29 mouse cellular contexts compared by ENCODE assay signal in the genomic region with DNA sequence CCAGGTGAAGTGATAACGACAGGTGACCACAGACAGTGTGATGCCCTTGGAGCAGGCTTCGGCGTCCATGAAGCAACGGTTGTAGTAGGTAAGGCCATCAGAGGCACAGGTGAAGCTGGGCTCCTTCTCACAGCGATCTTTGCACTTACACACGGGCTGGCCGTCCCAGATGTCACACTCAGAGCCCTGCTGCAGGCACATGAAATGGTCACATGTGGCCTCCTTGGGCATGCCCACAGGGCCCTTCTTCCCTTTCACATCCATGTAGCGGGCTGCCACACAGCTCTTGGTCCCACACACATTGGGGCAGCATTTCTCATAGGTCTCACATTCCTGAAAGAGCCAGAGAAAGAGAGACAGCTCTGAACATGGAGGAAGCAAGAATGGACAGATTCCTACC. TPM values are rescaled to one million over a fixed set of nuclear protein-coding genes. Genes with fewer than 3 reads are reported as not detected.
"Had no signal": no experiment of that assay in that cellular context is flagged by ENCODE, and none has a peak within 500 bp of the region (broad histone marks: within the 10 kb centered on the region; RNA-seq: fewer than 3 reads in every experiment).

No protein-coding gene starts in this region.

- H3K9me3 ChIP-seq: heart, embryonic 10.5 days; heart, embryonic 12.5 days; hindbrain, embryonic 10.5 days; hindbrain, embryonic 13.5 days; intestine, embryonic 15.5 days; limb, embryonic 10.5 days; limb, embryonic 12.5 days; liver, embryonic 13.5 days; liver, embryonic 15.5 days had no signal

- H3K27me3 ChIP-seq: intestine, embryonic 15.5 days; limb, embryonic 12.5 days had no signal

- H3K4me2 ChIP-seq: heart, embryonic 12.5 days; hindbrain, embryonic 13.5 days; intestine, embryonic 15.5 days; limb, embryonic 12.5 days; liver, embryonic 11.5 days; liver, embryonic 13.5 days; liver, embryonic 15.5 days had no signal

- H3K36me3 ChIP-seq: heart, embryonic 10.5 days; heart, embryonic 12.5 days; hindbrain, embryonic 10.5 days; hindbrain, embryonic 13.5 days; intestine, embryonic 15.5 days; liver, embryonic 13.5 days; liver, embryonic 15.5 days had no signal

- H3K27ac ChIP-seq: gastrocnemius, adult 2 months; heart, adult 2 months; heart, embryonic 10.5 days; hindbrain, embryonic 10.5 days; hindbrain, embryonic 13.5 days; intestine, embryonic 15.5 days; left cerebral cortex, adult 2 months; liver, embryonic 13.5 days; liver, embryonic 15.5 days had no signal

- H3K9ac ChIP-seq: heart, embryonic 12.5 days; hindbrain, embryonic 13.5 days; intestine, embryonic 15.5 days; limb, embryonic 12.5 days; liver, embryonic 13.5 days; liver, embryonic 15.5 days had no signal

- H3K4me3 ChIP-seq: gastrocnemius, adult 2 months; heart, adult 2 months; heart, embryonic 10.5 days; heart, embryonic 12.5 days; hindbrain, embryonic 10.5 days; hindbrain, embryonic 13.5 days; intestine, embryonic 15.5 days; layer of hippocampus, adult 2 months; left cerebral cortex, adult 2 months; limb, embryonic 10.5 days; limb, embryonic 12.5 days; liver, embryonic 13.5 days; liver, embryonic 15.5 days had no signal

- DNase-seq: gastrocnemius, postnatal 10 days; gastrocnemius, postnatal 25 days; heart, adult 2 months; heart, postnatal 10 days; heart, postnatal 4 days; kidney, adult 18-20 months; kidney, adult 8-10 months; kidney, postnatal 10 days; kidney, postnatal 25 days; kidney, postnatal 4 days; liver; liver, embryonic 13.5 days had no signal

- ATAC-seq: hindbrain, embryonic 16.5 days; inflammation-experienced regulatory T-cells, adult 6 months; intestine, embryonic 15.5 days; intestine, postnatal 0 days had no signal

RNA-seq across cellular contexts. Expression of a gene that starts 42.9 kb away (rescaled TPM):
- polyA plus RNA-seq: heart, adult 2 months; heart, embryonic 12.5 days; heart, embryonic 16.5 days; hindbrain, embryonic 10.5 days; hindbrain, embryonic 16.5 days; kidney, embryonic 16.5 days; limb, embryonic 10.5 days; limb, embryonic 12.5 days; liver, embryonic 11.5 days; liver, embryonic 13.5 days; liver, embryonic 15.5 days had no signal
